Mouse (Mus musculus) right cerebral cortex, postnatal 14 days (tissue): ENCODE data around the gene Rpl11.
A peak's percentile ranks its signal among the peaks of the same experiment; 100 is the strongest.
"Not testable (repeated sequence)": the region's sequence is repeated elsewhere in the genome, so short reads cannot be mapped to it uniquely, and the experiment has no call there.

Experiments used
- DNase-seq: peaks from one replicate; pipeline ENCODE4 v3.0.0; 2022

Rpl11 gene

GRCm38 (mm10) chr4:136053247-136053596, at the start of gene Rpl11:
Gene Rpl11 (minus strand): TSS chr4:136053428.
- peak; percentile 87 for DNase-seq

GRCm38 (mm10) chr4:136101753-136102152, 48.5 kb upstream of the Rpl11 start:
- DNase-seq, result not testable (repeated sequence)

GRCm38 (mm10) chr4:136100396-136101070, 47.3 kb upstream of the Rpl11 start:
- no peak for DNase-seq

- no peak for DNase-seq
Observed at GRCm38 (mm10) chr4:136098446-136098845, 45.2 kb upstream of the Rpl11 start.

GRCm38 (mm10) chr4:136096446-136097113, 43.4 kb upstream of the Rpl11 start:
- no peak for DNase-seq

GRCm38 (mm10) chr4:136095490-136096105, 42.4 kb upstream of the Rpl11 start:
- DNase-seq, result no peak

- peak; percentile 56 for DNase-seq
Observed at GRCm38 (mm10) chr4:136094519-136095219, 41.4 kb upstream of the Rpl11 start.

GRCm38 (mm10) chr4:136092498-136092897, 39.3 kb upstream of the Rpl11 start:
- DNase-seq, result no peak

GRCm38 (mm10) chr4:136091346-136091745, 38.1 kb upstream of the Rpl11 start:
- no peak for DNase-seq

GRCm38 (mm10) chr4:136089748-136090583, 36.7 kb upstream of the Rpl11 start:
- DNase-seq, result no peak

GRCm38 (mm10) chr4:136088971-136089747, 35.9 kb upstream of the Rpl11 start:
- DNase-seq, result no peak

GRCm38 (mm10) chr4:136088364-136088763, 35.1 kb upstream of the Rpl11 start:
- no peak for DNase-seq

GRCm38 (mm10) chr4:136087261-136087660, 34.0 kb upstream of the Rpl11 start:
- no peak for DNase-seq

- DNase-seq, result no peak
Observed at GRCm38 (mm10) chr4:136084840-136085239, 31.6 kb upstream of the Rpl11 start.

- no peak for DNase-seq
Observed at GRCm38 (mm10) chr4:136083269-136084105, 30.3 kb upstream of the Rpl11 start.

- DNase-seq, result peak; percentile 20
Observed at GRCm38 (mm10) chr4:136081729-136082128, 28.5 kb upstream of the Rpl11 start.

GRCm38 (mm10) chr4:136078649-136079048, 25.4 kb upstream of the Rpl11 start:
- no peak for DNase-seq

GRCm38 (mm10) chr4:136076776-136077538, 23.7 kb upstream of the Rpl11 start:
- DNase-seq, result no peak

- DNase-seq, result peak; percentile 71
Observed at GRCm38 (mm10) chr4:136071178-136071714, 18.0 kb upstream of the Rpl11 start.

GRCm38 (mm10) chr4:136070592-136070991, 17.4 kb upstream of the Rpl11 start:
- no peak for DNase-seq
